Mouse (Mus musculus): Measurements from ENCODE around the gene Olfr284.
A peak's percentile ranks its signal among the peaks of the same experiment; 100 is the strongest.

GRCm38 (mm10) chr15:98315703-98316102 is 25.1 kb downstream of the Olfr284 start:
- TF ChIP-seq POLR2A (IDR thresholded peaks at IDR 0.05; ENCODE audit: insufficient read depth, low read depth, low read length): no peak
- peak; percentile 24; the same call in 1 of the 2 replicates for TF ChIP-seq CTCF (IDR thresholded peaks at IDR 0.05)
- no peak for TF ChIP-seq EP300 (IDR thresholded peaks at IDR 0.05; ENCODE audit: insufficient read depth, low read depth, low read length)

Measured in heart, adult 2 months (tissue).